Mouse (Mus musculus): Measurements from ENCODE around the gene Gm20696.

The Gm20696 gene

GRCm38 (mm10) chr6:99665457-99666317, 910 bp downstream of the Gm20696 start:
- DNase-seq (ENCODE audit: low read depth in 1 of 2, low spot score in 2 of 2) = no peak

GRCm38 (mm10) chr6:99663232-99663631, 3.4 kb downstream of the Gm20696 start:
- no peak for DNase-seq (ENCODE audit: low read depth in 1 of 2, low spot score in 2 of 2)

- DNase-seq (ENCODE audit: low read depth in 1 of 2, low spot score in 2 of 2) = no peak
Observed at GRCm38 (mm10) chr6:99660443-99660842, 6.2 kb downstream of the Gm20696 start.

GRCm38 (mm10) chr6:99658586-99658985, 8.0 kb downstream of the Gm20696 start:
- no peak for DNase-seq (ENCODE audit: low read depth in 1 of 2, low spot score in 2 of 2)

GRCm38 (mm10) chr6:99656088-99656487, 10.5 kb downstream of the Gm20696 start:
- DNase-seq (ENCODE audit: low read depth in 1 of 2, low spot score in 2 of 2) = no peak

GRCm38 (mm10) chr6:99655488-99655887, 11.1 kb downstream of the Gm20696 start:
- DNase-seq (ENCODE audit: low read depth in 1 of 2, low spot score in 2 of 2) = no peak

GRCm38 (mm10) chr6:99654343-99654742, 12.3 kb downstream of the Gm20696 start:
- DNase-seq (ENCODE audit: low read depth in 1 of 2, low spot score in 2 of 2) = no peak

GRCm38 (mm10) chr6:99652341-99652740, 14.3 kb downstream of the Gm20696 start:
- DNase-seq (ENCODE audit: low read depth in 1 of 2, low spot score in 2 of 2) = no peak

GRCm38 (mm10) chr6:99649307-99649706, 17.3 kb downstream of the Gm20696 start:
- no peak for DNase-seq (ENCODE audit: low read depth in 1 of 2, low spot score in 2 of 2)

- no peak for DNase-seq (ENCODE audit: low read depth in 1 of 2, low spot score in 2 of 2)
Observed at GRCm38 (mm10) chr6:99646344-99646743, 20.3 kb downstream of the Gm20696 start.

GRCm38 (mm10) chr6:99644876-99645275, 21.7 kb downstream of the Gm20696 start:
- DNase-seq (ENCODE audit: low read depth in 1 of 2, low spot score in 2 of 2) = no peak

GRCm38 (mm10) chr6:99644386-99644785, 22.2 kb downstream of the Gm20696 start:
- DNase-seq (ENCODE audit: low read depth in 1 of 2, low spot score in 2 of 2) = no peak

GRCm38 (mm10) chr6:99643439-99644199, 23.0 kb downstream of the Gm20696 start:
- no peak for DNase-seq (ENCODE audit: low read depth in 1 of 2, low spot score in 2 of 2)

GRCm38 (mm10) chr6:99637456-99637855, 29.1 kb downstream of the Gm20696 start:
- DNase-seq (ENCODE audit: low read depth in 1 of 2, low spot score in 2 of 2) = no peak

- no peak for DNase-seq (ENCODE audit: low read depth in 1 of 2, low spot score in 2 of 2)
Observed at GRCm38 (mm10) chr6:99636801-99637200, 29.8 kb downstream of the Gm20696 start.

- DNase-seq (ENCODE audit: low read depth in 1 of 2, low spot score in 2 of 2) = no peak
Observed at GRCm38 (mm10) chr6:99636121-99636520, 30.5 kb downstream of the Gm20696 start.

- DNase-seq (ENCODE audit: low read depth in 1 of 2, low spot score in 2 of 2) = no peak
Observed at GRCm38 (mm10) chr6:99632121-99632980, 34.2 kb downstream of the Gm20696 start.

- no peak for DNase-seq (ENCODE audit: low read depth in 1 of 2, low spot score in 2 of 2)
Observed at GRCm38 (mm10) chr6:99631637-99632036, 35.0 kb downstream of the Gm20696 start.

GRCm38 (mm10) chr6:99629726-99630458, 36.7 kb downstream of the Gm20696 start:
- DNase-seq (ENCODE audit: low read depth in 1 of 2, low spot score in 2 of 2) = no peak

GRCm38 (mm10) chr6:99626347-99626746, 40.2 kb downstream of the Gm20696 start:
- no peak for DNase-seq (ENCODE audit: low read depth in 1 of 2, low spot score in 2 of 2)

GRCm38 (mm10) chr6:99625803-99626202, 40.8 kb downstream of the Gm20696 start:
- no peak for DNase-seq (ENCODE audit: low read depth in 1 of 2, low spot score in 2 of 2)
